Mouse (Mus musculus) cortical plate, adult 2 months (tissue): ENCODE measurements around the gene Ezr.

Experiments used
- CTCF ChIP-seq: fragments of 200-500 bp; IDR thresholded peaks from 2 replicates; pipeline ENCODE4 v1.5.1; 2011; ENCODE audit warnings: mild to moderate bottlenecking, control low read depth, low read length; ENCODE audit not compliant: insufficient read depth; ENCODE audit errors: extremely low read depth
- POLR2A ChIP-seq: fragments of 200-500 bp; IDR thresholded peaks from 2 replicates; pipeline ENCODE4 v1.6.1; 2011; ENCODE audit warnings: mild to moderate bottlenecking, low read length, control low read depth; ENCODE audit not compliant: insufficient read depth; ENCODE audit errors: extremely low read depth

GRCm38 (mm10) chr17:6747478-6747877, 35.1 kb downstream of the Ezr start:
- TF ChIP-seq CTCF (no peak), POLR2A (no peak)
